Mouse (Mus musculus) liver, adult 2 months (tissue): Measurements from ENCODE around the gene Ttll2.
"Not testable (repeated sequence)": the region's sequence is repeated elsewhere in the genome, so short reads cannot be mapped to it uniquely, and the experiment has no call there.

Source experiments
- CTCF ChIP-seq: fragments of 200-500 bp; IDR thresholded peaks from 2 replicates; pipeline ENCODE4 v1.5.1; 2011; ENCODE audit warnings: low read depth, low read length, control low read depth
- POLR2A ChIP-seq: fragments of 200-500 bp; IDR thresholded peaks from 2 replicates; pipeline ENCODE4 v1.6.1; 2011; ENCODE audit warnings: low read length, control low read depth; ENCODE audit not compliant: insufficient read depth; ENCODE audit errors: extremely low read depth

GRCm38 (mm10) chr17:7399770-7400169, 47.3 kb upstream of the Ttll2 start:
- not testable (repeated sequence) for TF ChIP-seq CTCF, POLR2A
